Mouse (Mus musculus) spleen, adult 18-20 months (tissue): ENCODE data around the gene Nim1k.
"Not testable (repeated sequence)": the region's sequence is repeated elsewhere in the genome, so short reads cannot be mapped to it uniquely, and the experiment has no call there.

Source experiments
- DNase-seq, 2 experiments: peaks; one replicate each; pipeline ENCODE4 v3.0.0; 2022; ENCODE audit warnings: mixed read lengths in 2 of 2

Gene Nim1k

GRCm38 (mm10) chr13:119684416-119685177 is 71.1 kb downstream of the Nim1k start:
- DNase-seq, result no peak

- no peak for DNase-seq
Observed at GRCm38 (mm10) chr13:119681161-119681560, 74.5 kb downstream of the Nim1k start.

GRCm38 (mm10) chr13:119679721-119680120 is 76.0 kb downstream of the Nim1k start:
- no peak for DNase-seq

GRCm38 (mm10) chr13:119678794-119679193 is 76.9 kb downstream of the Nim1k start:
- no peak for DNase-seq

GRCm38 (mm10) chr13:119661420-119661819 is 94.3 kb downstream of the Nim1k start:
- not testable (repeated sequence) for DNase-seq
